Mouse (Mus musculus) forebrain, embryonic 13.5 days (tissue): ENCODE measurements at regions not wholly inside any gene's neighbourhood (a gene's known extent, or its start where the extent isn't known, plus 50 kb on each side); places are given as distances from the start of the nearest gene placed in this dataset.
"Not testable (repeated sequence)": the region's sequence is repeated elsewhere in the genome, so short reads cannot be mapped to it uniquely, and the experiment has no call there.

ENCODE experiments used
- ATAC-seq: fragments of 200-750 bp; cut with Nextera tagmentation; 2 replicates; pipeline ENCODE4 v1.8.0; 2017
- H3K27ac ChIP-seq: fragments of 300-500 bp; sonication (generic); 2 replicates; pipeline ENCODE4 v1.5.1; 2015; ENCODE audit warnings: inconsistent platforms, mild to moderate bottlenecking, moderate library complexity
- H3K27me3 ChIP-seq: fragments of 300-500 bp; sonication (generic); 2 replicates; pipeline ENCODE4 v1.6.1; 2015; ENCODE audit warnings: mild to moderate bottlenecking, inconsistent platforms
- H3K36me3 ChIP-seq: fragments of 300-500 bp; sonication (generic); 2 replicates; pipeline ENCODE4 v1.6.1; 2015; ENCODE audit warnings: mild to moderate bottlenecking, inconsistent platforms; ENCODE audit not compliant: poor library complexity, severe bottlenecking
- H3K4me1 ChIP-seq: fragments of 300-500 bp; sonication (generic); 2 replicates; pipeline ENCODE4 v1.6.1; 2015; ENCODE audit warnings: inconsistent platforms
- H3K4me2 ChIP-seq: fragments of 300-500 bp; sonication (generic); 2 replicates; pipeline ENCODE4 v1.6.1; 2015; ENCODE audit warnings: inconsistent platforms, mild to moderate bottlenecking, moderate library complexity
- H3K4me3 ChIP-seq: fragments of 300-500 bp; sonication (generic); 2 replicates; pipeline ENCODE4 v1.5.1; 2015; ENCODE audit warnings: mild to moderate bottlenecking, inconsistent platforms
- H3K9ac ChIP-seq: fragments of 300-500 bp; sonication (generic); 2 replicates; pipeline ENCODE4 v1.6.1; 2015; ENCODE audit warnings: mild to moderate bottlenecking, inconsistent platforms
- H3K9me3 ChIP-seq: fragments of 300-500 bp; sonication (generic); replicated peaks from 2 replicates; pipeline ENCODE4 v1.6.1; 2016; ENCODE audit warnings: inconsistent platforms
- WGBS: fragments of 180-500 bp; shearing (Covaris S2); methylation state at CpG from one replicate; pipeline ENCODE4 v1.1.7; 2015; 5-methylcytosine and 5-hydroxymethylcytosine counted together

DNA sequence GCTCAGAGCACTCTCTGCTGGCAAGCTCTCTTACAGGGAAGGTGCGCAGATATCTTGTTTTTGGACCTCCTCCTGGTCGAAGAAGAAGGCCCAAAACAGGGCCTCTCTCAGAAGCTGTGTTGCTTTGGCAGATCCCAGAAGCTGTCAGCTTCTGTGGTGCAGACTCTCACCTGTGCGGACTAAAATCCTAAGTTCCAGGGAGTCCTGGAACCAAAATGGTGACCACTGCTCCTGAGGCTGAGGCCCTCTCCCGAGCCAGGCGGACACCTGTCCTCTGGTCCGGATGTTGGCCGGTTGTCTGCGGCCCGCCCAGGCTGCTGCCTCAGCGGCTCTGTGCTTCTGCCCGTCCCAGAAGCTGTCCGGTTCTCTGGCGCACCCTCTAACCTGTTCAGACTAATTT is 318.6 kb downstream of the Dad1 start:
- H3K36me3 ChIP-seq, H3K27ac ChIP-seq, H3K4me3 ChIP-seq, H3K4me2 ChIP-seq, ATAC-seq, H3K9ac ChIP-seq, H3K27me3 ChIP-seq, H3K9me3 ChIP-seq, H3K4me1 ChIP-seq: not testable (repeated sequence)
- 91% methylated on average over 9 of the region's 13 CpGs for WGBS

- Histone ChIP-seq H3K9ac (no peak overlapping the region), H3K9me3 (no peaks in the 10 kb centered on the region), H3K27ac (no peak overlapping the region), H3K4me1 (no peaks in the 10 kb centered on the region), H3K27me3 (no peaks in the 10 kb centered on the region), H3K36me3 (no peaks in the 10 kb centered on the region), H3K4me3 (no peak overlapping the region), H3K4me2 (no peak overlapping the region)
- no peak for ATAC-seq
- 68% methylated on average over 1 of the region's 1 CpGs for WGBS
These were observed 343.0 kb downstream of the Dad1 start for GRCm38 (mm10) chr14:53910871-53911270.

DNA sequence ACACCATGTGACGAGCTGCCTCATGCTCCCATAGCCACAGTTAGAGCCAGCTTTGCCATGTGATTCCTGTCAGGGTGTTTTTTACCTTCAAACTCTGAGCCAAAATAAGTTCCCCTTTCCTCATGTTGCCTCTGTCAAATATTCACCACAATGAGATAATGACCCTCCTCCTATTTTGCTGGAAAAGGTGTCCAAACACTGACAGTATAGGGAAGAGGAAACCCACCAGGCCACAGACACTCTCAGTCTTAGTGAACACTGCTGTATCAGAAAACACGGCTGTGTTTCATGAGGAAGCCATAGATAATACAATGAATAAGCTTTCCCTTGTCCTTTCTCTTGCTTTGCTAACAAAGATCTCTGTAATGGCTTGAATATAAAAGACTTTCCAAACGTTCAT is 349.3 kb downstream of the Dad1 start:
- no peaks in the 10 kb centered on the region for H3K9me3 ChIP-seq
- no peaks in the 10 kb centered on the region for H3K36me3 ChIP-seq
- no peak overlapping the region for H3K9ac ChIP-seq
- no peak for ATAC-seq
- H3K4me1 ChIP-seq, result no peaks in the 10 kb centered on the region
- 55% methylated on average over 3 of the region's 3 CpGs for WGBS
- no peak overlapping the region for H3K27ac ChIP-seq
- no peaks in the 10 kb centered on the region for H3K27me3 ChIP-seq
- no peak overlapping the region for H3K4me2 ChIP-seq
- no peak overlapping the region for H3K4me3 ChIP-seq

- ATAC-seq, result no peak
- H3K4me1 ChIP-seq, result no peaks in the 10 kb centered on the region
- no peak overlapping the region for H3K4me2 ChIP-seq
- no peaks in the 10 kb centered on the region for H3K36me3 ChIP-seq
- H3K9ac ChIP-seq, result no peak overlapping the region
- no peak overlapping the region for H3K4me3 ChIP-seq
- H3K27me3 ChIP-seq, result no peaks in the 10 kb centered on the region
- no peaks in the 10 kb centered on the region for H3K9me3 ChIP-seq
- whole genome bisulfite sequencing, result 88% methylated on average over 1 of the region's 1 CpGs
- no peak overlapping the region for H3K27ac ChIP-seq
These were observed 352.8 kb downstream of the Dad1 start for GRCm38 (mm10) chr14:53901103-53901502.

GRCm38 (mm10) chr14:53881304-53881703 is 372.6 kb downstream of the Dad1 start:
- peak; percentile 75; the same call in 1 of the 2 replicates for ATAC-seq
- no peak overlapping the region for H3K4me2 ChIP-seq
- no peak overlapping the region for H3K4me3 ChIP-seq
- H3K27me3 ChIP-seq, result no peaks in the 10 kb centered on the region
- no peaks in the 10 kb centered on the region for H3K9me3 ChIP-seq
- no peaks in the 10 kb centered on the region for H3K36me3 ChIP-seq
- H3K4me1 ChIP-seq, result no peaks in the 10 kb centered on the region
- 13% methylated on average over 3 of the region's 3 CpGs for WGBS
- no peak overlapping the region for H3K27ac ChIP-seq
- H3K9ac ChIP-seq, result no peak overlapping the region

- Histone ChIP-seq H3K9me3 (no peaks in the 10 kb centered on the region), H3K4me2 (no peak overlapping the region), H3K36me3 (no peaks in the 10 kb centered on the region), H3K4me1 (no peaks in the 10 kb centered on the region), H3K9ac (no peak overlapping the region), H3K27ac (no peak overlapping the region), H3K27me3 (no peaks in the 10 kb centered on the region), H3K4me3 (no peak overlapping the region)
- ATAC-seq, result no peak
- WGBS, result 70% methylated on average over 7 of the region's 7 CpGs
These were observed 377.3 kb downstream of the Dad1 start for GRCm38 (mm10) chr14:53876581-53876980.

- Histone ChIP-seq H3K36me3 (no peaks in the 10 kb centered on the region), H3K9me3 (no peaks in the 10 kb centered on the region), H3K9ac (no peak overlapping the region), H3K4me3 (no peak overlapping the region), H3K4me1 (no peaks in the 10 kb centered on the region), H3K4me2 (no peak overlapping the region), H3K27ac (no peak overlapping the region), H3K27me3 (no peaks in the 10 kb centered on the region)
- WGBS, result 67% methylated on average over 6 of the region's 6 CpGs
- ATAC-seq, result no peak
These were observed 378.2 kb downstream of the Dad1 start for GRCm38 (mm10) chr14:53875736-53876135.

DNA sequence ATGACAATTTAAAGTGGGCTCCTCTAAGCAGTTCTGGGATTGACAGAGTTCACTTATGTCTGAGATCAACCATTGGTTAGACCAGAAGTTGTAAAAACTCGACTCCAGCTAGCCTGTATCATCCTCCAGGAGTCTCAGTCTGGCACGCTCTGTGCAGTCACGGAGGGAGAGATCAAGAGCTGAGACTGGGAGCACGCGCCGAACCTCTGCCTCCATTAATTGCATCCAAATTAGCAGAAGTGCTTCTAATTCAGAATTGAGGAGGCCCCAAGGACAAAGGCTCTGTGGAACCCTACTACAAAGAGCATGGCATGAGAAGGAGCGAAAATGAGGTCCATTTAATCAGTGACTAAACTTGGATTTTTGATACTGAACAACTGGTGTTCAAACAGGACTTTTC is 406.9 kb downstream of the Dad1 start:
- H3K9ac ChIP-seq, result no peak overlapping the region
- H3K4me2 ChIP-seq, result peak overlapping the region; percentile 44; the same call in 1 of the 2 replicates
- 15% methylated on average over 7 of the region's 7 CpGs for WGBS
- no peaks in the 10 kb centered on the region for H3K27me3 ChIP-seq
- H3K4me1 ChIP-seq, result peaks cover 6% of the 10 kb centered on the region; the same call in 1 of the 2 replicates
- no peaks in the 10 kb centered on the region for H3K36me3 ChIP-seq
- no peak overlapping the region for H3K27ac ChIP-seq
- ATAC-seq, result peak; percentile 50; the same call in 1 of the 2 replicates
- H3K4me3 ChIP-seq, result no peak overlapping the region
- H3K9me3 ChIP-seq, result no peaks in the 10 kb centered on the region

GRCm38 (mm10) chr14:53845646-53846045 is 408.3 kb downstream of the Dad1 start:
- no peak overlapping the region for H3K4me2 ChIP-seq
- H3K27ac ChIP-seq, result no peak overlapping the region
- ATAC-seq, result no peak
- no peak overlapping the region for H3K9ac ChIP-seq
- WGBS, result 98% methylated on average over 9 of the region's 9 CpGs
- H3K36me3 ChIP-seq, result no peaks in the 10 kb centered on the region
- peaks cover 6% of the 10 kb centered on the region; the same call in 1 of the 2 replicates for H3K4me1 ChIP-seq
- H3K9me3 ChIP-seq, result no peaks in the 10 kb centered on the region
- H3K27me3 ChIP-seq, result no peaks in the 10 kb centered on the region
- H3K4me3 ChIP-seq, result no peak overlapping the region

GRCm38 (mm10) chr14:53832553-53832952 is 421.4 kb downstream of the Dad1 start:
- Histone ChIP-seq H3K27ac (no peak overlapping the region), H3K27me3 (no peaks in the 10 kb centered on the region), H3K4me1 (no peaks in the 10 kb centered on the region), H3K36me3 (no peaks in the 10 kb centered on the region), H3K4me3 (no peak overlapping the region), H3K4me2 (no peak overlapping the region), H3K9me3 (no peaks in the 10 kb centered on the region), H3K9ac (no peak overlapping the region)
- no peak for ATAC-seq
- 90% methylated on average over 3 of the region's 3 CpGs for WGBS

DNA sequence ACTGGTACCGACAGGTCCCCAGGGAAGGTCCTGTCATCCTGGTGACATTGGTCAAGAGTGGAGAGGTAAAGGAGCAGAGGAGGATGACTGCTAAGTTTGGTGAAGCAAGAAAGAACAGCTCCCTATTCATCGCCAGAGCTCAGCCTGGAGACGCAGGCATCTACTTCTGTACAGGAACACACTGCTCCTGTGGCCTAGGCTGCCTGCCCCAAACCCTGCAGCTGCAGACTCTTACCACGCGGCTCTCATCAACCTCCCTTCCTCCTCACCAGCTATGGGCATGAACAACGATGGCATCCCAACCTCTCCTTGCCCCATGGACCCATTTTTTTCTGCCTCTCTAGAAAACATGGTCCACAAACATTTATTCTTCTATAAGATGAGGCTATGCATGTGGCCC is 422.3 kb downstream of the Dad1 start:
- no peaks in the 10 kb centered on the region for H3K9me3 ChIP-seq
- H3K4me2 ChIP-seq, result no peak overlapping the region
- no peak overlapping the region for H3K9ac ChIP-seq
- no peaks in the 10 kb centered on the region for H3K36me3 ChIP-seq
- 87% methylated on average over 6 of the region's 6 CpGs for WGBS
- H3K27ac ChIP-seq, result no peak overlapping the region
- H3K27me3 ChIP-seq, result no peaks in the 10 kb centered on the region
- no peak overlapping the region for H3K4me3 ChIP-seq
- ATAC-seq, result no peak
- H3K4me1 ChIP-seq, result no peaks in the 10 kb centered on the region

- H3K4me3 ChIP-seq, result no peak overlapping the region
- no peak overlapping the region for H3K9ac ChIP-seq
- no peak for ATAC-seq
- no peak overlapping the region for H3K27ac ChIP-seq
- H3K27me3 ChIP-seq, result no peaks in the 10 kb centered on the region
- WGBS, result 51% methylated on average over 1 of the region's 1 CpGs
- no peaks in the 10 kb centered on the region for H3K4me1 ChIP-seq
- H3K9me3 ChIP-seq, result no peaks in the 10 kb centered on the region
- H3K4me2 ChIP-seq, result no peak overlapping the region
- no peaks in the 10 kb centered on the region for H3K36me3 ChIP-seq
These were observed 423.2 kb downstream of the Dad1 start for GRCm38 (mm10) chr14:53830717-53831116.

GRCm38 (mm10) chr14:53826782-53827181 is 427.1 kb downstream of the Dad1 start:
- no peak overlapping the region for H3K9ac ChIP-seq
- H3K9me3 ChIP-seq, result no peaks in the 10 kb centered on the region
- H3K4me2 ChIP-seq, result no peak overlapping the region
- peak; percentile 45; the same call in 1 of the 2 replicates for ATAC-seq
- no peak overlapping the region for H3K27ac ChIP-seq
- no peaks in the 10 kb centered on the region for H3K27me3 ChIP-seq
- no peaks in the 10 kb centered on the region for H3K4me1 ChIP-seq
- H3K4me3 ChIP-seq, result no peak overlapping the region
- no peaks in the 10 kb centered on the region for H3K36me3 ChIP-seq
- 88% methylated on average over 4 of the region's 4 CpGs for WGBS
